Mouse (Mus musculus) cortical plate, adult 2 months (tissue): Measurements from ENCODE around the gene Eno1.

Source experiments
- CTCF ChIP-seq: fragments of 200-500 bp; IDR thresholded peaks from 2 replicates; pipeline ENCODE4 v1.5.1; 2011; ENCODE audit warnings: mild to moderate bottlenecking, control low read depth, low read length; ENCODE audit not compliant: insufficient read depth; ENCODE audit errors: extremely low read depth
- POLR2A ChIP-seq: fragments of 200-500 bp; IDR thresholded peaks from 2 replicates; pipeline ENCODE4 v1.6.1; 2011; ENCODE audit warnings: mild to moderate bottlenecking, low read length, control low read depth; ENCODE audit not compliant: insufficient read depth; ENCODE audit errors: extremely low read depth

DNA sequence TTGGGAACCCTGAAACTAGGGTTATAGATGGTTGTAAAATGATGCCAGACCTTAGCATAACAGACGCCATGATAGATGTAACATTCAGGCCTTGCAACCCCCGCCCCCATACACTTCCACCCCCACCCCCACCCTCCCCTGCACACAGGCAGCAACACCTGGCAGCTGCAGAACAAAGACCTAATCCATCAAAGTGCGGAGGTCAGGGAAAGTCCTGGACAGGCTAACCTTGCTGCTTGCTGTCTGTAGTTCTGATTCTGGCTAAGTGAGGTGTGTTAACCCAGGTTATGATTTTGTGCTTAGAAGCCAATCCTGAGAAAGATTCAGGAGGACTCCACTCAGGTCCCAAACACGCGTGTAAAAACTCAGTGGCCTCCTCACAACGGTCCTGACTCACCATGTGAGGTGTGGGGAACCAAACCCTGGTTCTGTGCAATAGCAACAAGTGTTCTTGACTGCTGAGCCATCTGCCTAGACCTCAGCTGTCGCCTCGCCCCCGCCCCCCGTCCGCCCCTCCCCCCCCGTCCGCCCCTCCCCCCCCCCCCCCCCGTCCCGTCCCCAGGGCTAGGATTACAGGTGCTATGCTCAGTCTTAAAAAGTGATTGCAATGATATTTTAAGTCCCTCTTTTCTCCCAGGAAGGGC lies 6.7 kb upstream of the Eno1 start:
- TF ChIP-seq CTCF: no peak
- TF ChIP-seq POLR2A: no peak
